Mouse (Mus musculus) erythroblast, embryonic 14.5 days (primary cell): ENCODE data around the gene Slc12a9.

Experiments
- GATA1 ChIP-seq: IDR thresholded peaks from 2 replicates; pipeline ENCODE4 v1.6.1; 2012; ENCODE audit warnings: low read length, inconsistent platforms, mixed read lengths
- TAL1 ChIP-seq: IDR thresholded peaks from 3 replicates; pipeline ENCODE4 v1.6.1; 2012; ENCODE audit warnings: low read length, inconsistent platforms, mixed read lengths

DNA sequence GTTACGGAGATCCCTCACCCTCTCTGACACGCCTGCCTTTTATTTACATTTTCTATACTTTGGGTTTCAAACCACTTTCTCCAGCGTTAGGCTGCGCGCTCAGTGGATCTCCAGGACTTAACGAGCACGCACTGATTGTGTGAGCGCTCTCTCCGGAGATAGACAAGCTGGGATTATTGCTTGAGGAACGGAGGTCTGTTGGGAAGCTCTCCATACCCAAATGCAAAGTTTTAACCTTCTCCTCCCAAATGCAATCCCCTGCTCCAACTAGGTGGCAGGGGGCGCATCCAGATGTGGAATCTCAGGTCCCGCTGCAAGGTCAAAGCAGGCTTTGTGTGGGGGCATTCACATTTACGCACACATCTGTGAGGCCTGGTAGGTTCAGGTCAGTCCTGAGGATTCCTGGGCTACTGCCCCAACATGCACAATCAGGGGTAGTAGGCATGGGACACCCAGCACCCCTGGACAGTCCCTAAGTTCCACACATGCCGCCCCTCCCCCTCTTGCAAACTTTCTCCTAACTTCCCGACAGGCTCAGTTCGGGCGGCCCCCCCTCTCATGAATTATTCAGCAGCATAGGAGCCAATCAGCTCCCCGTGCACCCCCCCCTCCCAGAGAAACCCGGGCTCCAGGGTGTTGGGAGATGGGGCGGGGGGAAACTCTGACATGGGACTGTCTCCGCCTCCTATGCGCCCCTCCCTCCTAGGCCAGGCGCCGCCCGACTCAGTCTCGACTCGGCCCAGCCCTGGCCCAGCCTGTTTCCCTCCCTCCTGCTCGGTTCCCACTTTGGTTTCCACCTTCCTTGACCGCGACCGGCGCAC lies 16.2 kb upstream of the Slc12a9 start, which contains the start of gene Ephb4:
- TF ChIP-seq GATA1, result no peak
- no peak for TF ChIP-seq TAL1
